Mouse (Mus musculus): Measurements from ENCODE around the gene Pus7l.

Pus7l gene

GRCm38 (mm10) chr15:94543409-94544051 is at the start of gene Pus7l, which contains the start of gene Irak4:
Pus7l (minus strand) TSS chr15:94543547.
Irak4 (plus strand) TSS chr15:94543643.
- DNase-seq: peak; percentile 94

GRCm38 (mm10) chr15:94591356-94591755 is 48.0 kb upstream of the Pus7l start:
- DNase-seq: no peak

DNA sequence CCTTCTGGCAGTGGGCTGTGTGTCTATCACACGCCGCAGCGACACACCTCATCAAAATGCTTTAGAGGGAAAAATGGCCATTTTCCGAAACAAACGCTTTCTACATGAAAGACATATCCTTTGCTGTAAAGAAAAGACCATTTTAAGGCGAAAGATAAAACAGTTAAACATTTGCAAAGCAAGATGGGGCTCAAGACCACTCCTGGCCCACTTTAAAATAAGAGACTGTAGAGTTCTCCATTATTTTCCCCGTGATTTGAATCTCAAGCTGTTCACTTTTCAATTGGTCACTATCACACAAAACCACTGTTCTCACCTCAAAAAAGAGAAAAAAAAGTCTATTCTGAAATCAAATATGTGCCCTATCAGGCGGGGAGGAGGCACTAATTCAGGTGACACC is 46.7 kb upstream of the Pus7l start:
- no peak for DNase-seq

DNA sequence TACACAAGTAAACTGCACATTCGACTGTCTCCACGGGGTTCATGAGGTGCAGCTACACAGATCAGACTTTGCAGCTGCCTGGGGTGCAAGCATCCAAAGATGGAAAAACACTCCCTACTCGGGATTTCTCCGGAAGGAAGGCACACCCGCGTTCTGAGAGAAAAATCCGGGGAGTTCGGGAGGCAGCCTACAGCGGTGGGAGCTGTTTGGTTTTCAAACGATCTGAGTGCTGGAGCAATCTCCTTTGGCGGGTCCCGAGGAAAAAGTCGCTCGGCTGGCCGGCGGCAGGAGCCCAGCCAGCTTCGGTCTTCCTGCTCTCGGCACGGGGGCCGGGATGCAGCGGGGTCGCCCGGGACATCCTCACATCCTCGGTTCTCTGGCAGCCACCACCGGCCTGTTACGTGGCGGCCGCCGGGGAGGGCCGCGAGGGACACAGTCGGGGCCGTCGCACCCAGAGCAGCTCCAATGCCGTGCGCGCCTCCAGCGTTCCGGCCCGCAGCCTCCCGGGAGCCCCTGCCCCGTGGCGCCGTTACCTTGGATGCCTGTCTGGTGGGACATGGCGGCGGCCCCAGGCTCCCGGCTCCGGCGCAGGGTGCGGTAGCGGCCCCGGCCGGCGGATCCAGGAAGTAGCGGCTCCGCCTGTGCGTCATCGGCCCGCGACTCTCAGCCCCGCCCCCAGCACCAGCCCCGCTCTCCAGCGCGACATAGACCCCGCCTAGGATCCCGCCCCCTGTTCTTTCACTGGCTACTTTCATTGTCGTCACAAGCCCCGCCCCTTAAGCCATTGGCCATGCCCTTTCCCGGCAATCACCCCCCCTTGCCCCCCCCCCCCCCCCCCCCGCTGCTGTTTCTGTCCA is 46.1 kb upstream of the Pus7l start, which contains the start of gene Twf1:
Gene Twf1, minus strand, starts transcription at position 671 of the 857 bp plus-strand sequence.
- DNase-seq: peak; percentile 99

- DNase-seq: no peak
Measured at GRCm38 (mm10) chr15:94587826-94588715, 44.7 kb upstream of the Pus7l start.

DNA sequence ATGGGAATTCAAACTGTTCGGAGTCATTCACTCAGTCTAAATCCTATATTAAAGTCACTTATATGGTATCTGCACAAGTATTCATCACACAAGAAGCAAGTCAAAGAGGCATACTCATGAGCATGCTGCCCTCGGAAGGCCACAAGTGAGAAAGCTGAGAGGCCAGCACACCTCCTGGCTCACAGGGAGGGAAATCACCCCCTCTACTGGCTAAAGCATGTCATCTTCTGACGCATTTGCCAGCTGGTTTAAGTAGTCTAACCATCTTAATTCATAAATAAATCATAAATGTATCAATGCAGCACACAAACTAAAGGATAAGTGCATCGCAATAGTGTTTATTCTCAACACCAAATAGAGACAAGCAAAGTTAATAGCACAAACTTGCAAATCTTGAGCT is 41.4 kb upstream of the Pus7l start:
- DNase-seq: no peak

DNA sequence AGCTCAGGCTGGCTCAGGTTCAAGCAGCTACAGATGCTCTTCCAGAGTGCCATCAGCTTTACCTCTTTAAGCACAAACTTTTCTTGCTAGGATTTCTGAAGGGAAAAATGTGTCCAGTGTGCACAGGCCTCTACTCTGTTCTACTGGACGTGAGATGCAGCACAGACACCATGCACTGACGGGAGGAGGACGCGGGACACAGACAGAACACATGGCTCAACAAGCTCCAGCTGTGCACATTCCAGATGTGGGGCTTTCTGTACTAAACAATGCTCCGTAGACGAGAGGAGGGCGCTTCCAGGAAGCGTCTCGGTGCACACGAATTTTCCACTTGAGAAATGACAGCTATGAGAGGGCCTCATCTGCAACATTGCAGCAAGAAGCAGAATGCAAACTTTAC is 39.8 kb upstream of the Pus7l start:
- DNase-seq: no peak

- DNase-seq: no peak
Measured at GRCm38 (mm10) chr15:94582000-94582593, 38.8 kb upstream of the Pus7l start.

DNA sequence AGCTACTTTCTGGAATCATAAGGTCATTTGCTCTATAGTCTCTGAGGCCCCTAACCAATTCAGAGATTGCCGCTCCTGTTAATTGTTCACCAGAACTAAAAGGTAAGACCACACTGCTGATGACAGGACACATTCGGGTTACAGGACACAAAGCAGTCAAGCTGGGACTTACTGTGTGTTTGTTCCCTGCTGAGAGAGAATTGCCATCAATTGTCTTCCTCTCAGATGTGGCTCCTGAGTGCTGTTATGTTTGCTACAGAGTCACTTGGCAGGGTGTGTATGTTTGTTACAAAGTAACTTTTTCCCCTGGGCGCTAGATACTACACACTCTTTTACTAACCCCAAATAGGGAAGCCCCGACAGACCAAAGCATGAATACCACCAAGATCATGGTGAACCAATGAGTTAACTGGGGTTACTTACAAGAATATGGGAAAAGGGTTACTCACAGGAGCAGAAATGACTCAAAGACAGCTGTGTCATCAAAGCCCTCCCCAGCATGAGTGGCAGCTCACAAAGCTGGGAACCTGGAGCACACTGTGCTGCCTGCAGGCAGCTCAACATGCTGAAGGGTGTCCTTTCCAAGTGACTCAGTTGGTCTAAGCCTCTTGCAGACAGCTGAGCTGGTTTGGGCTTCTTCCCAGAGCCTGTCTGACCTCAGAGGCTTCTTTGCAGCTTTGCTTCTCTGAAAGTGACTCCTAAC is 31.4 kb upstream of the Pus7l start:
- no peak for DNase-seq

- no peak for DNase-seq
Measured at GRCm38 (mm10) chr15:94572746-94573145, 29.4 kb upstream of the Pus7l start.

DNA sequence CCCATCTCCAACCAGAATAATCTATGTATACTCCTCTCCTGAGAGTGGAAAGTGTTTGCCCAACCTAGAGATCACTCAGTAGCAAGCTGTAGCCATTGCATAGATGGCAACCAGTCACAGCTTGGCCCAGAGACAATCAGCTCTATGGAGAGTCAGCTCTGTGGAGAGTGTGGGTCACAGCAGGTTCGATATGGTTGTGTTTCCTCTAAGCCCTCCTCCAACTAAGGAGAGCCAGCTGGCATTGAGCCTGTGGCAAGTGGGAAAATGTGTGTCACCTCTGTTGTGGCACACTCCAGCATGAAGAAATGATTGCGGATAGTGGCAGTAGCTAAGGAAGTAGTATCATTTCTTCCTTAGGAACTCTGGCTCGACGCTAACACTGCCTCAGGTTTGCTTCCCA is 28.2 kb upstream of the Pus7l start:
- DNase-seq: no peak

DNA sequence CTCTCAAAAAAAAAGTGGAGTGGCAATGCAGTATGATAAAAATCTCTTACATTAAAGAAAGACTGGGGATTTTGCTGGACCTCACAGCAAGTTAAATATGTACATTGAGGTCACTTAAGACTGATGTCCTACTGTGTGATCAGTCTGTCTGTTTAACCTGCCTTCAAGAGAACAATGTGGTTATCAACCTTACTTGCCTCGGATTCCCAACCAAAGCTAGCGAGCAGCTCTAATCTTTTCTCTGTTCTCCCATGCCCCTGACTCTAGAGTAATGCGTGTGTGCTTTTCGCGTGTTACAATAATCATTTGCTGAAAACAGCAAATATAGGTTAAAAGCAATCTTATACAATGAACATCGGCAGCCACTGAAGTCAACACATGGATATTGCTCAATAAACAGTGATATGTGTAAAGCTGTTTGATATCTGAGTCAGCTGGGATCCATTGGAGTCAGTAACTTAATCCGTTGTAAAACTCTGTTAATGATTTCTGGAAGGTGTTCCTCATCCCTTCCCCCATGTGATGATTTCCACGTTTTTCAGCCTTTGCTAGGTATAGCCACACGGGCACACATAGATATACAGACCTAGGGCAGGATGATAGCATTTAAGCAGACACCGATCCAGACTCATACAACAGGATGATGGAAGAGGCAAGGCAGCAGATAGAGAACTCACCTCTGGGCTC is 25.3 kb upstream of the Pus7l start:
- no peak for DNase-seq

GRCm38 (mm10) chr15:94565854-94566253 is 22.5 kb upstream of the Pus7l start:
- peak; percentile 12 for DNase-seq

- no peak for DNase-seq
Measured at GRCm38 (mm10) chr15:94564909-94565308, 21.6 kb upstream of the Pus7l start.

- no peak for DNase-seq
Measured at GRCm38 (mm10) chr15:94558895-94559656, 15.7 kb upstream of the Pus7l start.

- DNase-seq: peak; percentile 79
Measured at GRCm38 (mm10) chr15:94557442-94557841, 14.1 kb upstream of the Pus7l start.

- no peak for DNase-seq
Measured at GRCm38 (mm10) chr15:94553536-94553935, 10.2 kb upstream of the Pus7l start.

GRCm38 (mm10) chr15:94544844-94545243 is 1.5 kb upstream of the Pus7l start:
- DNase-seq: no peak

GRCm38 (mm10) chr15:94544052-94544636 is 797 bp upstream of the Pus7l start:
- DNase-seq: no peak
